Mouse (Mus musculus) brain, adult 2 months (tissue): ENCODE data around the gene Cavin2.

Experiments
- DNase-seq: peaks from one replicate; pipeline ENCODE4 v3.0.0; 2011; ENCODE audit warnings: low read depth, low spot score

The Cavin2 gene

DNA sequence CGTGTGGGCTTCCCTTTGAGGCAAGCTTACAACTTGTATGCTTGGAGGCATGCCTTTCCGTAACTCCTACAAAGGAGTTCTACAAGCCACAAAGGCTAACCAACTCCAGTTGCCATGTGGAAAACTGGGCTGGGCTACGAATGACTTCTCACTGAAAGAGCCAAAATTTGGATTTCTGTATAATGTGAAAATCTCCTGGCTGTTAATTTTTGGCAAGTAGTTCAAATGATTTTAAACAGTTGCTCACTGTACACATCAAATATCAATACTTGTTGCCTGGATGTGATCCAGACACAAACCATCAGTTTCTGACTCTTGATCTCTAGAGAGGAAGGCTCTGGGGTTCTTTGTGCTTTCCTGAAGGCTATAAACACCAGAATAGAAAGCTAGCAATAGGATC lies 18.1 kb downstream of the Cavin2 start:
- no peak for DNase-seq

GRCm38 (mm10) chr1:51315476-51315875 lies 26.6 kb downstream of the Cavin2 start:
- no peak for DNase-seq

- peak; percentile 59 for DNase-seq
Observed at GRCm38 (mm10) chr1:51323506-51323905, 34.6 kb downstream of the Cavin2 start.

- peak; percentile 25 for DNase-seq
Observed at GRCm38 (mm10) chr1:51328541-51328940, 39.6 kb downstream of the Cavin2 start.

DNA sequence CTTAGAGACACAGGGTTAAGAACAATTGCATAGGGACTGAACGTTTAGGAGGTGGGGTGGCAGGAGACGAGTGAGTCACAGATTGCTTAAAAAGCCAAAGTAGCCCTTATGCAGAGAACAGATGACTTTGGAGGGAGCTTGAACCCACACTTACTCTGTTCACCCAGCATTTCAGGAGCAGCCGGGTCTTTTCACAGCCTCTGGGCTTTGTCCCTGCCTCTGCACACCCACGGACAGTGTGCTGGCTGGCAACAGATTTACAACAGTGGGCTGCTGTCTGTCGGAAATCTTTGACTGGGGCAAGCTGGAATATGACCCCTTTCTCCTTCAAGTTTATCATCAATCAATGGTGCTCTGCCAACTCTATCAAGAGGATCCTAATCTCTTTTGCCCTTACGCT lies 44.1 kb downstream of the Cavin2 start:
- peak; percentile 76 for DNase-seq

DNA sequence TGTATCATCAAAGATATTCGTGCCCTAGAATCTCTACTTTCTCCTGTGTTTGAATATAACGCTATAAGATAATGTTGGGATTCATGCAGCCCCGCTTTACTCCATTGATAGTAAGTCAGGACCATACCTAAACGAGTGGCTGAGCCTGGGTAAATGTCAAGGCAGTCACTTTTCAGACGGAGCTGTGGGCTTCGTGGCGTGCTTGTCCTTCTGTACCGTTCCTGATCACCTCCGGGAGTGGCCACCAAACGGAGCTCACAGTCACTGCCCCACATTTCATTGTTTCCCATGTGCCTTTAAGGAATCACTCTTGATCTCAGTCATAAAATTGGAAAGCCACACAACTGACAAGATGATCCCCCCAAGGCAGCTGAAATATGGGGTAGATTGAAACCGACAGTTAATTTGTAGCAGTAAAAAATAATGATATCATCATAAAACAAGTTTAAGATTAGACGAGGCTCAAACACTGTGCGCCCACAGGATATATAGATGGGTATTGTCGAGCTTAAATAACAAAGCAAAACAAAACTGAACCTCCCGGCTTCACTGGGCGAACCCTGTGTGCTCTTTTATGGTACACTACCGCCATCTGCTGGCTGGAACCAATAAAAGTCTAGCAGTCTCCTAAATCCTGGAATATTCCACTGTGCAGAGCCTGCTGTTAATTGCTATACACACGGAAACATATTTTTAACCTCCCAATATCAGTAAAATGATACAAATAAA lies 44.8 kb downstream of the Cavin2 start:
- peak; percentile 97 for DNase-seq

DNA sequence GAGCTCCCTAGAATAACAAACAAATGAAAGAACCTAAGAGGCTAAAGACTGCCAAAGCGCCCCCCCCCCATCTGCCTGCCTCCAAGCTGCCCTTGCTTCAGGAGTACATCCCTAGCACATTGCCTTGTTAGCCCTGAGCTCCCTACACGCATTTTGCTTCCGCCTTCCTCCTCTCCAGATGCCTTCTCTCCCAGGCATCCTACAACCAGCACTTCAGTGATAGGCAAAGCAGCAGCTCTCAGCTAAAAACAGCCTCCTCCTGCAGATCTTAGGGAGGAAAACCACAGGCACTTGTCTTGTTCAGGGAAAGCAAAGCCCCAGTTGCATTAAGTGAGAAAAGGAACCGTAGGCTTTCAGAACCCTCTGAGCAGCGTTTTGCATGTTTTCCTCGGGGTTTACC lies 45.4 kb downstream of the Cavin2 start:
- peak; percentile 95 for DNase-seq

DNA sequence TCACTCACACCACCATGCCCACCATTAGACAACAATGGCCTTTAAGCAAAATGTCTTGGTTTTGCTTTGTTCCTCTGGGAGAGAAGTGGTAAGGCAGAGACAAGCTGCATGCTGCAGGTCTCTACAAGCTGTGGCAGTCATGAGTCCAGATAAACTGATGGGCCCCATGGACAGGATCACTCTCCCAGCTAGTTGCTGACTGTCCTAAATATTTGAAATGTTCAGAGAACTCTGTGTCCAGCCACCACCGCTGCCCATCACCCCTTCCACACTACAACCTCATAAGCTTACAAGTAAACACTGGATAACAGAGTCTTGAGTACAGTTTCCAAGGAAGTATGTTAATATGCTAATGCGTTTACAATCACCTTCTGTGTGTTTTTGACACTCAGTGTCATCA lies 46.2 kb downstream of the Cavin2 start:
- DNase-seq: no peak

- DNase-seq: no peak
Observed at GRCm38 (mm10) chr1:51344160-51344559, 55.2 kb downstream of the Cavin2 start.

DNA sequence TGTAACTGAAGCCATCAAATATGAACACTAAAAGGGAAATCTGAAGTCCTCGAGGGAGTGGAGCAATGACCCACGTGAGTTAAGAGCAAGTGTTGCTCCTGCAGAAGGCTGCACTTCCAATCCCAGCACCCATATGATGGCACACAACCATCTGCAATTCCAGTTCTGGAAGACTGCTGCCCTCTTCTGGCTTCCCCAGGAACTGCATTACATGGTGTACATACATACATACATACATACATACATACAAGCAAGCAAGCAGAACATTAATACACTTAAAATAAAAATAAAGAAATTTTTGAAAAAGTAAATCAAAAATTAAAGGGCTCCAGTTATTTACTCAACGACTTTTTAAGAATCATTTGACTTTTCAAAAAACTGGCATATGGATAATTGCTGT lies 58.7 kb downstream of the Cavin2 start:
- DNase-seq: no peak

GRCm38 (mm10) chr1:51348631-51349030 lies 59.7 kb downstream of the Cavin2 start:
- DNase-seq: no peak

GRCm38 (mm10) chr1:51349291-51349967 lies 60.5 kb downstream of the Cavin2 start:
- DNase-seq: no peak
